Mouse (Mus musculus) urinary bladder, postnatal 10 days (tissue): Measurements from ENCODE around the gene Pax9.

Source experiments
- DNase-seq: peaks from one replicate; pipeline ENCODE4 v3.0.0; 2022; ENCODE audit warnings: low spot score

The Pax9 gene

GRCm38 (mm10) chr12:56697011-56697740 lies 5.6 kb downstream of the Pax9 start:
- no peak for DNase-seq

- DNase-seq: no peak
These were observed 6.2 kb downstream of the Pax9 start for GRCm38 (mm10) chr12:56697785-56698184.

DNA sequence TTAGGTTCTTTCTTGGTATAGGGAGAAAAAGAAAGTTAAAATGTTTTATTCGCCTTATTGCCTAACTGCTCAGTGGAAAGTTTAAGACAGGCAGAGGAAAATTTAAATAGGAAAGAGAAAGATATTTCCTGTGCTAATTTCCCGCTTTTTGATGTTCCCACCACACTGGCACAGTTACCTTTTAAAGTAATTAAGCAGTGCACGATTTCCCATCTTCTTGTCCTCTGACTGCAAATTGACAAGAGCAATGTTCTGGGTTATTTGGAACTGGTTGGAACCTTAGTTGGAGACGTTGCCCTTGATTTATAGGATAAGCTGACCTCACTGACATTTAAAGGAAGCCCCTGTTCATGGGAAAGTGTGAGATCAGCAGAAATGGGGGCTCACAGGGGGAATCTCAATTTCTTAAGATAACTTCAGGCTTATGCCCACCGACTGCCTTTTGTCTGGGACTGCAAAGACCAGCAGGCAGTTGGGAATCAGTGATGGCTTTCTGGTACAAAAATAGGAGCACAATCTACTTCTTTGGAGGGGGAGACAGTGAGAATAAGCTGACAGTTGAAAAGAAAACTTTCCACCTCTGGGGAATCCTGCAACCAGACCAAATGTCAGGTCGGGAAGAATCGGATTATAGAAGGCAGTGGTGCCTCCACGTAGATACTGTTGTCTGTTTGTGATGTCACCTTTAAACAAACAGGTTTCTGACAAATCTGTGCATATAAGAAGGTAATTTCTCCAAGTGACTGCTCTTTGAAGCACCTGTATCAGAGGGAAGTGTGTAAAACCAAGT lies 6.8 kb downstream of the Pax9 start:
- no peak for DNase-seq

GRCm38 (mm10) chr12:56699351-56699750 lies 7.8 kb downstream of the Pax9 start:
- DNase-seq: no peak

GRCm38 (mm10) chr12:56699915-56700900 lies 8.6 kb downstream of the Pax9 start:
- no peak for DNase-seq

- DNase-seq: no peak
These were observed 9.4 kb downstream of the Pax9 start for GRCm38 (mm10) chr12:56701004-56701403.

DNA sequence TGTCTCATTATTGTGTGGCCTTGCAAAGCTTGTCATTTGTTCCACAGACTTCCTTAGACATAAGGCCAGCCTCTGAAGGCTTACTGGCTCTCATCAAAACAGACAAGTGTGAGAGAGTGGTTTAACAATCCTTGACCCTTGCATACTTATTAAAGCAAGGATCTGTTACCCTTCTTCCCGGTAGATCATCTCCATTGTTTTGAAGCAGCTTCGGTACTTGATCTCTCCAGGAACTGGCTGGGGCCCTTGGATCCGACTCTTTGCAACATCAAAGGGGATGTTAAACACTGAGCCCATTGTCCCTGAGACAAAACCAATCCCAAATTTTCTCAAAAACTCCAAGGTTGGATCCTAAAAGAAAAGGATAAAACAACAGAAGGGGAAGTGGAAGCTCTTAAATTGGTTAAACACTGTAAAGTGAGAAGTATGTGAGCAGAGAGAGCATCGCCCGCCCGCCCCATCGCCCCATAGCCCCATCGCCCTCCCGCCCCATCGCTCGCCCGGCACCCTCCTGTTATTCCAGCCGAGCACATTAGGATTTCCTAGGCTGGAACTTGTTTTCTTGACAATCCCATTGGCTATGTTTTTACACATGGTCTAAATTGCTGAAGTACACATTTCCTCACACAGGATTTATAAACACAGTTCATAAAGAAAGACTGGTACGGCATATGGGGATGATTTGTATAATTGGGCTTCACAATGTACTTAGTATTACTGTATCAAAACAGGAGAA lies 26.6 kb downstream of the Pax9 start:
- no peak for DNase-seq

- DNase-seq: no peak
These were observed 27.1 kb downstream of the Pax9 start for GRCm38 (mm10) chr12:56718707-56719051.

DNA sequence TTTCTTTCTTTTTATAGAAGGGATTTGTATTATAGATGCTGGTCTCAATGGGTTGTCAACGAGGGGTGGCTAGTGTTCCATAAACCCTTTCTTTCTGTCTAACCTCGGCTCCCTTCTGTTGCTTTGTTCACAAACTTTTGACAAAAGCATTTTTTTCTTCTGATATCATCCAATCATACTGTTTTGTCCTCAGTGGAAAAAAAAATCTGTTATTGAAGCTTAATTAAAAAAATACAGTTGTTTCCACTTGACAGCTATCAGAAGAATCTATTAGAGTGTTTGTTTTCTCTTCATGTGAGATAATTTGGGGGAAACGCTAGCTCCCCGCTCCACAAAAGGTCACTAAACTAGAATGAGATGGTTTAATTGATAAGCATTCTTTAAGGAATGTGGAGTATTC lies 36.1 kb downstream of the Pax9 start:
- DNase-seq: no peak

DNA sequence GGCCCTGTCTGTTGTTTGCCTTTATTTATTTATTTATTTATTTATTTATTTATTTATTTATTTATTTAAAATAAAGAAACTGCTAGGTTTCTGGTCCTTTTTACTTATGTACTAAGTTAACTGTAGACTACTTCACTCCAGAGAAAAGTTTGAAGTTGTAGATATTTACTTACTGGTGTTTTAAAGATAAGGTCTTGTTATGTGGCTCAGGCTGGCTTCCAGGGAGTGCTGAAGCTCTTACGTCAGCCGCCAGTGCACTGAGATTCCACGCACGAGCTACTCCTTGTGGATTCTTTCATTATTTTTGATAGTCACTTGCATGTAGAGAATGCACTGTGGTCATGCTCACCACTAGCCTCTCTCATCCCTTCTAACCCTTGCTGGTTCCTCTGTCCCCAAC lies 45.5 kb downstream of the Pax9 start:
- DNase-seq: no peak
